Mouse (Mus musculus) layer of hippocampus, adult 8-10 months (tissue): Measurements from ENCODE around the gene Slc38a10. TPM values are rescaled to one million over a fixed set of nuclear protein-coding genes. Genes with fewer than 3 reads are reported as not detected.

Source experiments
- DNase-seq, 2 experiments: peaks; one replicate each; pipeline ENCODE4 v3.0.0; 2022; ENCODE audit warnings: low spot score in 2 of 2
- total RNA-seq, 4 experiments: library from RNA; stranded (reverse); gene quantifications; 2 replicates each; pipeline ENCODE4 v1.2.4; 2022

Slc38a10 gene
- total RNA-seq, 4 experiments from 2014 or later, result 83.1 to 95.2 (median 88.8) TPM

- DNase-seq, result no peak
Observed at GRCm38 (mm10) chr11:120140255-120140654, 10.9 kb downstream of the Slc38a10 start.

DNA sequence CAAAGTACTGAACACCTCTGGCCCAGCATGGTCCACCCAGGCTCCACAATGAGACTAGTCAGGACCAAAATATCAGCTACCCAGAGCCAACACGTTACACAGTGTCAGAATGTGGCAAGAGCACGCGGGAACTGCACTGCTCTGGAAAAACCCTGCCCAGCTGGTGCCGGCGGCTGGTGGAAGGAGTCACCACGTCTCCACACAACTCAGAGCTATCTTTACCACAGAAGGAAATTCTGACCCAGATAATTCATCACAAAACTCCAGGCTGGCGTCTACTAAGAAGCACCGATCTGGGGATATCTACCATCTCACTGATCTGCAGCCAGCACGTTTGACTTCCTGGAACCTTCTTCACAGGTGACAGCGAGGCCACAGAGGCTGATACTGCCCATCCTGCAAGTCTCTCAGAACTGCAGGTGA lies 11.8 kb downstream of the Slc38a10 start:
- DNase-seq, result no peak

DNA sequence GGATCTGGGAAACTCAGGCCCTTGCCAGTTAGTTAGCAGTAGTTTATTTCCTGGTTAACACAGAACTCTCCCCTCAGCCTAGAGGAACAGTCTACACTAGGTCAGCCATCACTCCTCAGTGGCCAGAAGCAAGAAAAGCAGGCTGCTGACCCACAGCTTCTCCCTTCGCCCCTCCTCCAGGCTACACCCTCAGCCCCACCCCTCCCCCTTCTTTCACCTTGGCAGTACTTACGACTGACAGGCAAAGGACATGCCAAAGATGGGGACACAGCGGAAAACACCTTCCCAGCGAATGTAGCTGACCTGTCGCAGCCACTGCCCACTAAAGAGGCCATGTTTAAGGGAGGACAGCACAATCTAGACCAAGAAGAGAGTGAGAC lies 13.5 kb downstream of the Slc38a10 start:
- no peak for DNase-seq

DNA sequence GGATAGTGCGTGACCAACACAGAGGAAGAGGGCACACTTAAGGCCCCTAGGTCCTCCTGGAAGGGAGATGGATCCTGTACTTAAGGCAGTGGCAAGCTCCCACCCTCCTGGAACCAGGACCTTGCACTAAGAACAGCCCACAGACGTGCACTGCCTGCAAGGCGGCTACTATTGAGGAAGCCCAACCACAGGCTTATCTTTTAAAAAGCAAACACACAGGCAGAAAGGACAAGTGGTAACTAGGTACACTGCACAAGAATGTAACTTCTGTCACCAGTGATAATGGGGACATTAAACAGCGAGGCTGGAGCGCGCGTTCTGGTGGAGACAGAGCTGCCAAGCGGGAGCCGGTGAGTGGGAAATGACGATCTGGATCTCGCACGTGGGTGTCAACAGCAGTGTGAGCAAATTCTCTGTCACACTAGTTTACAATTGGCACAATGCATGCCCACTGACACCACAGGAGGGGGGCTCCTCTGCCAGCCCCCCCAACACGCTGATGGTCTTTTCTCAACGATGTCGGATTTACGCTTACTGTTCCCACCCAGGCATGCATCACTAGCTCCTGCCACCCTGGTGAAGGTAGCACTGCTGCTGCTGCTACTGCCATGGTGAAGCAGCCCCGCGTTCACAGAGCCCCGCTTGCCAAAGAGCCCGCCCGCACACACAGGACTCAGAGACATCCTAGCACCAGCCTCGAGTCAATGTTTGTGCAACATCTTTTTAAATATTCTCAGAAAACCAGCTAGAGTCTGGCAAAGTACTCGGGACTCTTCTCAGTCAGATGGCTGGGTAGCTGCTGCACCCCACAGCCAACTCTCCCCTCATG lies 14.1 kb downstream of the Slc38a10 start:
- DNase-seq, result peak; percentile 77 to 80

- DNase-seq, result no peak
Observed at GRCm38 (mm10) chr11:120136195-120136594, 15.0 kb downstream of the Slc38a10 start.

DNA sequence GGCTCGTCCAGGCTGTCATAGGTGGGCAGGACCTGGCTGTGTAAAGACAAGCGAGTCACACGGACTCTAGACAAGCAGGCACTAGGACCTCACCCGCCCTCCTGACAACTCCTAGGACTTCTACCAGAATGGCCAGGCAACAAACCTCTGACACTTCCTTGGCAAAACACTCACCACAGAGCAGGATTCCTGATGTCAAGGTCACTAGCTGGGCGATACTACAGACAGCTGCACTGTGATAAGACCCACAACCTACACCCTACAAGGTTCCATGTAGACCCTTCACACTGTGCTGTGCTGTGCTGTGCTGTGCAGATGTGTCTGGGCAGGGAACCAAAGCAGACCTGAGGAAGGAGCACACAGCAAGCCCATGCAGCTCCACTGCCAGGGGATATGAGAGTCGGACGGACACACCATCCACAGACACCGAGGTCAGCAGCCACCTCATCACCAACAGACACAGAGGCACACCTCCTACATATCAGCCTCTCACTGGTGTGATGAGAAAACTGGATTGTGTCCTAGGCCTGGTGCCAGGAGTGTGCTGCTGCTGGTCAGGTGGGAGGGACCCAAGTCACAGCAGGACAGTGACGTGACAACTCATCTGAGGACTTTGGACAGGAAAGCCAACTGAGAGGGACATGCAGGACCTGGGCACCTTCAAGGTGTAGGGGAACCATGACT lies 16.2 kb downstream of the Slc38a10 start:
- no peak for DNase-seq

DNA sequence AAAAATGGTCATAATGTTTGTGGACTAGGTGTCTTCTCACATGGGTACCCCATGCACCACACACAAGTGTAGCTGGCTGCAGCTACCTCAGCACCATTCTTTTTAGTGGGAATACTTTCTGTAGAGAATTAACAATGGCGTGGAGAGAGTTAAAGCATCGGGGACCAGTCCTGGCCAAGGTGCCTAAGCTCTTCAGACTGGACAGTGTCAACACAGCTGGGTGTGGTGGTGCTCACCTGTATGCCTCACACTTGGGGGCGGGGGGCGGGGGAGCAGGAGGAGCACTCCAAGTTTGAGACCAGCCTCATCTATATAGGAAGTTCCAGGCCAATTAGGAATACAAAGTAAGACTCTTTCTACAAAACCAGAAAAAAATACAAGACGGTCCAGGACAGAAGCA lies 17.0 kb downstream of the Slc38a10 start:
- no peak for DNase-seq

DNA sequence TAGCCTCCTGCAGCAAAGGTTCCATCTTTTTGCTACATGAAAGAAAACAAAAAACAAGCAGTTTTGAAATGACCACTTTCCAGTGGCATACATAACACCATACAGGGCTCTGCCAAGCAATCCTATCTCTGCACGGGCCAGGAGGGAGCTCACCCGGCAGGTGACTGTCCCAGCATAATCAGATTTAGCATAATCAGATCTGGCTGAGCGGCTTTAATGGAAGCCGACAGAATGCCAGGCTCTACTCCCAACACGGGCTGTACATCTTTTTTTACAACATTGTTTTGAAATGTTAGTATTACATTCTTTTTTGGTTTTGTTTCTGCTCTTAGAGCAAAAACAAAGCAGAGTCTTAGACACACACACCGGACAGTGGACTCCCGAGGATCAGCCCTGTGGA lies 21.9 kb downstream of the Slc38a10 start:
- no peak for DNase-seq

- no peak for DNase-seq
Observed at GRCm38 (mm10) chr11:120126845-120127244, 24.3 kb downstream of the Slc38a10 start.

DNA sequence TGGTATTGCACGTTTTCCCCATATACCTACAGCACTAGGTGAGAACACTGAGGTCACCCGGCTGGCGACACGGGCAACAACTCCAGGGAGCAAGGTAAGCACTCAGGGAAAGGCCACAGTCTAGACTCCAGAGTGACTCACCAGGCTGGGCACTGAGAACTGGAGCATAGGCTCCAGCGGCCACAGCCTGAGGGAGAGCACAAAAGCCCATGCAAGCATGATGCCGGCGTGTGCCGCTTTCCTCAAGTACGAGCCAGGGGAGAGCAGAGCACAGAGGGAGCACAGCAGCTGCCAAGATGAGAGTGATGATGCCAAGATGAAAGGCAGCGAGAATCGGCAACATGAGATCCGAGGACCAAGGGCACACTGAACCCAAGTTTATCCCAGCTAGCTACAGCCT lies 29.0 kb downstream of the Slc38a10 start:
- no peak for DNase-seq

GRCm38 (mm10) chr11:120120642-120121420 lies 30.3 kb downstream of the Slc38a10 start:
- peak; percentile 72 to 74 for DNase-seq

DNA sequence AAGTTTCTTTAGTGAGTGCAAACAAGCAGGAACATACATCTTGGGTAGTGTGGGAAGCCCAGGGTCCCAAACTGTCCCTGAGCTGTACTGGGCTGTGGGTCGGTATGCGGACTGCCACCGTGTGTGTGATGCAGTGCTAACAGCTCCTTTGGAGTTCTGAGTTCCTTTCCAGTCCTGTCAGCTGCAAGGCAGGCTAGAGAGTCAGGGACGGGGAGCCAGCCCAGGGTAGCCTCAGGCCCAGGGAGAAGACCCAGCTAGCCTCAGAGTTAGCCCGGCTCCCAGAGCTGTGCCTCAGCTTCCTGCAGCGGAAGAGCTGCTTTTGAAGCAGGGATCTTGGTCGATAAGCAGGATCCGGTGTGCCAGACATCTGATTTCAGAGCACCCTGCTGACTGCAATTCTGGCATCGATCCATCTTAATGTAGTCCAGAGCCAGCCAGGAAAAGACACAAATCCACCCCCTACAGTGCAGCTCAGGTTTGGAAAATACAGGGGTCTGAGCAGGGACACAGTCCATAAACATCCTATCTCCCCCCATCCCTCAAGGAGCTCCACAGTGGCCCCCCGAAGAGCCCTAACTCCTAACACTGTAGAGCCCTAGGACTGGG lies 31.1 kb downstream of the Slc38a10 start:
- DNase-seq, result no peak

- no peak for DNase-seq
Observed at GRCm38 (mm10) chr11:120119108-120119507, 32.0 kb downstream of the Slc38a10 start.

- no peak for DNase-seq
Observed at GRCm38 (mm10) chr11:120117626-120118025, 33.5 kb downstream of the Slc38a10 start.

- no peak for DNase-seq
Observed at GRCm38 (mm10) chr11:120114488-120115215, 36.5 kb downstream of the Slc38a10 start.

DNA sequence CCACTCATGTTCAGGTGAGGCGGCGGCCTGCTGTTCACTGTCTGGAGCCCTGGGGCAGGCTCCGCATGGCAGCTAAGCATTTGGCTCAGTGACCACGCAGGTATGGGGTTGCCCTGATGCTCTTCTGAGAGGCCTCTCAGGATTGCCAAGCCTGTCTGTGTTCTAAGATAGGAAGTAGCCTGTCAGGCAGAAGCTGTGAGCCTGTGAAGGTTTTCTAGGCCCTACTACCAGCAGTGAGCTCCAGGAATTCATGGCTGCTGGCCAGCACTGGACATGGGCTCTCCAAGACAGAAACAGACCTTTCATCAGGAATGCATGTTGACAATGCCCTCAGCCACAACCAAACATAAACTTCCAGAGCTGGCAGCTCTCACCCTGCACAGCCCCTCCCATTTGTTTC lies 39.0 kb downstream of the Slc38a10 start:
- DNase-seq, result no peak

GRCm38 (mm10) chr11:120111033-120111432 lies 40.1 kb downstream of the Slc38a10 start:
- DNase-seq, result no peak

- no peak for DNase-seq
Observed at GRCm38 (mm10) chr11:120110554-120110953, 40.6 kb downstream of the Slc38a10 start.

- DNase-seq, result no peak
Observed at GRCm38 (mm10) chr11:120109558-120110210, 41.5 kb downstream of the Slc38a10 start.

DNA sequence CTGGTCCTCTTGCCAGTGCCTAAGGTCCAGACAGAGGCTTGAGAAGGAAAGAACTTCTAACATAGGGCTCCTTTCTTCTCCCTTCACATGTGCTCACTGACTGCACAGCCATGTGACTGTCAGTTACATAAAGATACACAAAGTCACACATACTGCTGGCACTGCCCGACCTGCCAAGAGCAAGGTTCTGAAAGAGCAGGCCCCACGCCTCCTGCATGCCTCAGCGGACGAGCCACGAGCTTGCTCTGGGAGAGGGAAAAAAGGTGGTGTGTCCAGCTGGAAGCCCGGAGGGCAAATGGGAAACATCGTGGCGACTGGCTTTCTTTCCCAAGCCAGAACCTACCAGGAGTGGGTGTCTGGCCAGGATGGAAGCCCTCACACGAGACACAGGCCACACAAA lies 43.4 kb downstream of the Slc38a10 start:
- DNase-seq, result no peak
